Comparison of ENCODE assay signal across 8 mouse cellular contexts in the genomic region with DNA sequence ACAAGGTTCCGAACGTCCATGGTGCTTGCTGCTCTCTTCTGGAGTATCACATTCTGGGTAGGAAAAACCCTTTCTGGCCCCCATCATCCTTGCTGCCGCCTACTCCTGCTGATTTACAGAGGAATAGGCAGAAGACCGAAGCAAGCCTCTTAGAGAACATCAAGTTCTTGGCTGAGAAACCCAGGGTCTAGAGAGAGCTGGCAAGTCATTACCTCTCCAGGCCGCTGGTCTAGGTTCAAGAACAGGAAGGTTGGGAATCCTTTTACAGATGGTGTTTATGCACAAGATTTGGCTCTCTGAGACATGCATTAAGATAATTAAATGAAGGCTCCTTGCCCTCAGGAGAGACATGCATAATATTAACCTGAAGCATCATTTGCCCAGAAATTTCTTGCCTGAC.
"Had no signal": no experiment of that assay in that cellular context is flagged by ENCODE, and none has a peak within 500 bp of the region (broad histone marks: within the 10 kb centered on the region; RNA-seq: fewer than 3 reads in every experiment).

No protein-coding gene starts in this region.

- DNase-seq: kidney, adult 18-20 months; kidney, adult 9 months; kidney, postnatal 14 days; kidney, postnatal 4 days; left cerebral cortex, postnatal 4 days; liver, postnatal 0 days; lung, embryonic 14.5 days; thymus, postnatal 25 days had no signal
